Mouse (Mus musculus): Measurements from ENCODE around the gene Best2.

Best2 gene

DNA sequence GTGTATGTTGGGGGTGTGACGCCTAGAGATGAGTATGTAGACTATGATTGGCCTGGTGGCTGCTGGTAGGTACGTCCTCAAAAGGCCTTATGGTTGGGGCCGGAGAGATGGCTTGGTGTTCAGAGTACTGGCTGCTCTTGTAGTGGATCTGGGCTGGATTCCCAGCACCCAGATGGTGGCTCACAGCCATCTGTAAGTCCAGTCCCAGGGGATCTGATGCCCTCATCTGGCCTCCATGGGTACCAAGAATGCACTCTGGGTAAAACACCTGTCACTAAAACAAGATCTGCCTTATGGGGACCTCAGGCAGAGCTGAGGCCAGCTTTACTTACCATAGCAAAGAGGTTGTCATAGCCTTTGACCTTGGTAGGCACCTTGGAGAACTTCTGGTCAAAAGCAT lies 9.5 kb upstream of the Best2 start:
- DNase-seq (ENCODE audit: low spot score in 2 of 2) = no peak

DNA sequence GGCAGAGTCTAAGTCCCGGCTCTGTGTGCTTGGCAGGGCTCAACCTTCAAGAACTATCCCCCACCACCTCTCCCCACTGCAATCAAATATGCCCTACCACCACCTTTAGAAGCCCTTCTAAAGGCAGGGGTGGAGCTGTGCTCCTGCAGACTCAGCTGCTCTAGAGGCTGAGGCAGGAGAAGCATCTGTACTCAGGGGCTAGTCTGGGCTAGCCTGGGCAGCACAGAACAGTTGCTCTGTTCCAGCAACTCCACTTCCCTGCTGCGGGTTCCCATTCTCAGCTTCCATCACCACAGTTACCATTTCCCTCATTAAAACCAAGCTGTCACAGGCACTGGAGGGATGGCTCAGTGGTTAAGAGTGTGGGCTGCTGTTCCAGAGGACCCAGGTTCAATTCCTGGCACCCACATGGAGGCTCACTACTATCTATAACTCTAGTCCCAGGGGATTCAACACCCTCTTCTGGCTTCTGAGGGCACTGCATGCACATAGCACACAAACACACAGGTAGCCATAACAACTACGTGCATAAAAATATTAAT lies 7.3 kb upstream of the Best2 start:
- no peak for DNase-seq (ENCODE audit: low spot score in 2 of 2)

DNA sequence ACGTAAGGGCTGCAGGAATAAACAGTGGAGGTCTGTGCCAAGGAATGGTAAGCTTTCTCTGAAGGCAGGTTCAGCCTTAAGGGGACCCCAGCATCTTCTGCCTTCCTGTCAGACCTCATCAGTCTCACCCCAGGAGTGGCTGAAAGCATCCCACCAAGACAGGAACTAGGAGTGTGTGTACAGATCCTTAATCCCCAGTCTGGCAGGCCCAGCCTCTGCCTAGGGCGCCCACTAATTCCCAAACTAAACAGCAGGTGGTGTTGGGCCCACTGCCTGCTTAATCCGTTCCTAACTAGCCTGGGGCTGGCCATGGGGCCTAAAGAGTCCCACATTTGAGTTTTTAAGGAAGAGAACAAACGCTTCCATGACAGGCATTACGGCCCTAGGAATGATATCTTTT lies 2.9 kb upstream of the Best2 start:
- DNase-seq (ENCODE audit: low spot score in 2 of 2) = no peak

- DNase-seq (ENCODE audit: low spot score in 2 of 2) = no peak
Measured at GRCm38 (mm10) chr8:85016724-85017123, 2.4 kb upstream of the Best2 start.

GRCm38 (mm10) chr8:85013230-85013840 lies 996 bp downstream of the Best2 start:
- DNase-seq (ENCODE audit: low spot score in 2 of 2) = peak; percentile 56 to 71

GRCm38 (mm10) chr8:85011242-85011641 lies 3.1 kb downstream of the Best2 start:
- no peak for DNase-seq (ENCODE audit: low spot score in 2 of 2)

- DNase-seq (ENCODE audit: low spot score in 2 of 2) = peak; percentile 30 to 44
Measured at GRCm38 (mm10) chr8:85007686-85008085, 6.6 kb downstream of the Best2 start.

DNA sequence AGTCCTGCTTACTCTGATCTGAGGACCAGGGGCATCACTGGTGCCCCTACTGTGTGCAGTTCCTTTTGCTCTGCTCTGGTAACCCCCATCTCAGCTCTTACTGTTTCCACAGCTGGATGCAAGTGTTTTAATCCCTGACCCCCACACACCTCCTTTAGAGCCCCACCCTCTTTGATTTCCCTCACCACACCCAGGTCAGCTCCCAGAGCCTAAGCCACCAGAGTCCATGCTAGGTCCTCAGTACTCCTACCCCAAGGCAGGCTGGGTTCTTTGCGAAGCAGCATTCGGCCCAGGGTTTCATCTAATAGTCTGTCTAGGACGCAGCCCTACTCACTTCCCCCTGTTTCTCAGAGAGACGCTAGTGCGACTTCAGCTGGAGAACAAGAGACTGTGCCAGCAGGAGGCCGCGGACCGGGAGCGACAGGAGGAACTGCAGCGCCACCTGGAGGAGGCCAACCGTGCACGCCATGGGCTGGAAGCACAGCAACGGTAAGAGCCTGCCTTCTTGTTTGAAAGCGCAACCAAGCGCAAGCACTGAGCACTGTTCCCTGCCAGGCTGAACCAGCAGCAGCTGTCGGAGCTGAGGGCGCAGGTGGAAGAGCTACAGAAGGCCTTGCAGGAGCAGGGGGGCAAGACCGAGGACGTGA lies 16.6 kb downstream of the Best2 start:
- peak; percentile 82 to 92 for DNase-seq (ENCODE audit: low spot score in 2 of 2)

- no peak for DNase-seq (ENCODE audit: low spot score in 2 of 2)
Measured at GRCm38 (mm10) chr8:84996978-84997377, 17.4 kb downstream of the Best2 start.

GRCm38 (mm10) chr8:84995680-84996079 lies 18.7 kb downstream of the Best2 start:
- DNase-seq (ENCODE audit: low spot score in 2 of 2) = no peak

GRCm38 (mm10) chr8:84994375-84994774 lies 20.0 kb downstream of the Best2 start:
- no peak for DNase-seq (ENCODE audit: low spot score in 2 of 2)

DNA sequence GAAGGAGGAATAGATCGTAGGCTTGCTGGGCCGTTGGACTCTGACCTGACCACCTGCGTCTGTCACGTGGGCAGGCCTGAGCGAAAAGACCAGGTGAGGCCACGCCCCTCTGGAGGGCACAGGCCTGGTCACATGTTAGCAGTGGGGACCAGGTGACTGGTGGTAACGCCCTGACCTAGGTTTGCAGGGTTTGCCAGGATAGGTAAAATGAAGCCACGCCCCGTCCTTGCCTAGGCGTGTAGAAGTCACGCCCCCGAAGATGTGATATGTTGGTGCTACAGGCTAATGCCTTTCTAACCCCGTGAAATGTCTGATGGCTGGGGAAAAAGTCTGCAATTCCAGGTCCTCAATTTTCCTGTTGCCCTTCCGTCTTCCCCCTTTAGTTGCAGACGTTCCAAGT lies 23.5 kb downstream of the Best2 start:
- peak in 1 of 2 experiments; percentile 62 for DNase-seq (ENCODE audit: low spot score in 2 of 2)

DNA sequence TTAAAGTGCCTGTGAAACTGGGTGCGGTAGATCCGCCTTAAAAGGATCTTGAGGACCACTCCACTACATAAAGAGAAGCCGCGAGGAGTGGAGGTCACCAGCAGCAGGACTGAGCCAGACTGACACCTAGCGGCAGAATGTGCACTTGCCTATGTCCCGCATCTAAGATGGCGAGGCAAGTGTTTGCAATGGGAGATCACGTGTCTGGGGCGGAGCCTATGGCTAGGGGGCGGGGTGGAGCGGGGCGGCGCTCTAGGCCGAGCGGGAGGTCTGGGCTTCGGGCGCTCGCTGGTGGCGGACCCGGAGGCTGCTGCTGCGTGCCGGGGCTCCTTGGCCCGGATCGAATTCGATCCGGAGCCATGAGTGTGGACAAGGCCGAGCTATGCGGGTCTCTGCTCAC lies 24.0 kb downstream of the Best2 start, which contains the start of gene Hook2:
Gene Hook2, plus strand, starts transcription at position 255 of the 400 bp plus-strand sequence.
- peak; percentile 98 for DNase-seq (ENCODE audit: low spot score in 2 of 2)

DNA sequence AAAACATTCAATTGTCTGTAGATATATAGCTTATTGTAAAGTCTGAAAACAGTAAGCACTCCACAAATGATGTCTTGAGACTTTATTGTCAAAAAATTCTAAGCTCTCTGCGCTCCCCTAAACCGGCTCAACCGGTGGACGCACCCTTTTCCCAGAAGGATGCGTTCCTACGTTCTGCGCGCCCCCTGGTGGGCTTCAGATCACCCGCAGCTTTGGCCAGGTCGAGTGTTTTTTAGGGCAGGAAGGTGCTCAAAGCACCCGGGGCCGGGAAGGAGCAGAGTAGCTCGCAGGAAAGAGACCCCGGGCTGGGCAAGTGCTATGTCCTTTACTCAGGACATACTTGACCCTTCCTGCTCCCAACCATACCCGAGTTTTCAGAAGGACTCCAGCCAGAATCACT lies 24.5 kb downstream of the Best2 start:
- DNase-seq (ENCODE audit: low spot score in 2 of 2) = peak; percentile 88 to 91

DNA sequence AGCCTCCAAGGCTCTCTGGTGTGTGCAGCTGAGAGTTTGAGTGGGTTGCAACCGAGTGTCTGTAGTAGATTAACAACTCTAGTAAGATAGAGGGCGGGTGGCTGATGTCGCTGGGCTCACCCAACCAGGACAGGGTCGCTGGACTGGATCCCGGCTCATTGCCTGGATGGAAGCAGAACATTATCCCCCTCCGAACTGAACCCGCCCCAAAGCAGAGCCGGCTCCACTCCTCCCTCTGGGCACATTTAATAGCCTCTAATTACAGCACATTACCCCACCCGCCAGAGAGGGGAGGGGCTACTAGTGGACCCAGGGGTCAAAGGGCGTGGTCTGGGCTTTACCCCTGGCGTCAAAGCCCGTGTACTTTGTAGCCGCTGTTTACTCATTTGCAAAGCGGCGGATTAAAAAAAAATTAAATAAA lies 25.0 kb downstream of the Best2 start:
- peak; percentile 35 to 37 for DNase-seq (ENCODE audit: low spot score in 2 of 2)

DNA sequence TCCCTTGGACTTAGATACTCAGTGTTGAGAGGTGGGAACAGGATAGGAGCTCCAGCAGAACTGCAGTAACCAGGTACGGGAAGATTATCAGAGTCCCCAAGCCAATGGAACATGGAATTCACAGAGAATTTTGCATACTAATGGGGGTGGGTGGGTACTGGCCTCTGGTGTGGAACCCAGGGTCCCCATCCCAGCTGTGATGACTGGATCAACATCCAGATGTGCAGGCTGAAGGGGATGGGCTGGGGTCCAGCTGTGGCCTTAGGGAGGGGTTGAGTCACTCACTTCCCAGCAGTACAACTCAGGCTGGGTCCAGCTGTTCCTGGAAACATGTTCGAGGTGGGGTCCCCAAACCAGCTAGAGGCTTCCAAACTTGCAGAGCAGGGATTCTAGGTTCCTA lies 26.4 kb downstream of the Best2 start:
- no peak for DNase-seq (ENCODE audit: low spot score in 2 of 2)

DNA sequence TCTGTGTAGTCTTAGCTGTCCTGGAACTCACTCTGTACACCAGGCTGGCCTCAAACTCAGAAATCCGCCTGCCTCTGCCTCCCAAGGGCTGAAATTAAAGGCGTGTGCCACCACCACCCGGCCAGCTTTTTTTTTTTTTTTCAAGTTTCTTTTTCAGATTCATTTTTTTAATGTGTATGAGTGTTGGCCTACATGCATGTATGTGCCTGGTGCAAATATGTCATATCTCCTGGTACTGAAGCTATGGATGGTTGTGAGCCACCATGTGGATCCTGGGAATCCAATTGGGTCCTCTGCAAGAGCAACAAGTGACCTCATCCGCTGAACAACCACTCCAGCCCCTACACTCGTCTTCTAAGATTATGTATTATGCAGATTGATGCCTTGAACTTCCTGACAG lies 26.9 kb downstream of the Best2 start:
- DNase-seq (ENCODE audit: low spot score in 2 of 2) = no peak

GRCm38 (mm10) chr8:84986379-84986945 lies 27.9 kb downstream of the Best2 start:
- DNase-seq (ENCODE audit: low spot score in 2 of 2) = no peak

- peak; percentile 95 to 96 for DNase-seq (ENCODE audit: low spot score in 2 of 2)
Measured at GRCm38 (mm10) chr8:84985684-84986378, 28.5 kb downstream of the Best2 start.

- no peak for DNase-seq (ENCODE audit: low spot score in 2 of 2)
Measured at GRCm38 (mm10) chr8:84985049-84985683, 29.2 kb downstream of the Best2 start.

DNA sequence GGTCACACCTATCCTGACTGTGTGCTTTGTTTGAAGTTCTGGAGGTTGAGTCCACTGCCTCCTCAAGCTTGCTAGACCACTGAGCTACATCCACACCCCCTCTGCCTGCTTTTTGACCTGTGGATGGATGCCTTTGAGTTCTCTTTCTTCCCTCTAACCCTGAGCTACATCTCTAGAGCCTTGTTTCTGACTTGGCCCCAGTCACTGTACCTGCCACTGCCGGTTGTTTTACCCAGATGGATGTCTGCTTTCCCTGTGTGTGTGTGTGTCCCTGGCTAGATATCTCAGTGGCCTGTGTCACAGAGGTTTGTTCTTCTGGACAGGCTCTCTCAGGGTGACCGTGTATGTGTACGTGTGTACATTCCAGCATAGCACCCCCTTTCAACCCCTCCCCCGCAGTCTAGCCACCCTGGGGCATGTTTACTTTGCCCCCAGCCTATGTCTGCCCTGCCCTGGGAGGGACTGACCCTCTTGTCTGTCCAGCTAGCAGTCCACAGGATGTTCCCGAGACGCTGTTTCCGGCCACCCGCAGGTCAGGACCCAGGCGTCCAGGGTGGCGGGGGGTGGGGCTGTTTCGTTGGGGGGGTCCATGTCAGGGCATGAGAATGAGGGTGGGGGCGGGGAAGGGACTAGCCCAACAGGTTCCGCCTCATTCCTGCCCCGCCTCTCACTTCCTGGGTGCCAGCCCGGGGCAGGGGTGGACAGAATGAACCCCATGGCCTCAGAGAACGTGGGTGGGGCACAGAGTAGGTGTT lies 29.9 kb downstream of the Best2 start:
- peak; percentile 78 to 90 for DNase-seq (ENCODE audit: low spot score in 2 of 2)

Measured in natural killer cell, adult 2 months (primary cell).